Mouse (Mus musculus): ENCODE measurements around the gene Srxn1.

DNA sequence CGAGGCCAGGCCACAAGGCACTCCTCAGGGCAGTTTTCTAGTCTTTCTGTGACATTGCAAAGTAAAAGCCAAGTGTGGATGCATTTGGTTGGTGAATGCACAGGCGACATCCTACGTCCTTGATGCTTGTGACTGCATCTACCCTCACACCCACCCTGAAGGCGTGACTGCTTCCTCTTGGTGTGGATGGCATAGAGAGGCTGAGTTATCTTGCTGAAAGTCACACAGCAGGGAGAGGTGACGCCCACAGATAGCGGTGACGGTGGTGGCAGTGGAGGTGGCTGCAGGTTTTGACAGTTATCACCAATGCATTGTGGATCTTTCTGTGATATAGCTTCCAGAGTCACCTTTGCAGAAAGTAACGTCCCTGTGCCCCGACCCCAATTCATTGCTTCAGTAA lies 17.6 kb downstream of the Srxn1 start:
- no peak for TF ChIP-seq POLR2A (IDR thresholded peaks at IDR 0.05; ENCODE audit: low read depth, low read length)
- no peak for TF ChIP-seq CTCF (IDR thresholded peaks at IDR 0.05; ENCODE audit: borderline replicate concordance, insufficient read depth, low read length)

Measured in embryonic fibroblast, embryonic 13.5 days (primary cell).